Mouse (Mus musculus): Measurements from ENCODE around the gene Pih1d1. TPM values are rescaled to one million over a fixed set of nuclear protein-coding genes. Genes with fewer than 3 reads are reported as not detected.
"Not testable (repeated sequence)": the region's sequence is repeated elsewhere in the genome, so short reads cannot be mapped to it uniquely, and the experiment has no call there.

Pih1d1 gene
- total RNA-seq (2021) = 10 to 100 TPM; 58.5 to 67.0 TPM

- DNase-seq = peak; percentile 98
Measured at GRCm38 (mm10) chr7:45154096-45154992, at the start of gene Pih1d1, which contains the start of gene Aldh16a1. Pih1d1 (plus strand) TSS chr7:45154303. Aldh16a1 (minus strand) TSS chr7:45154584.

GRCm38 (mm10) chr7:45104941-45105340 lies 49.2 kb upstream of the Pih1d1 start:
- no peak for DNase-seq

GRCm38 (mm10) chr7:45105491-45105890 lies 48.6 kb upstream of the Pih1d1 start:
- DNase-seq = no peak

- DNase-seq = no peak
Measured at GRCm38 (mm10) chr7:45106441-45106840, 47.7 kb upstream of the Pih1d1 start.

- DNase-seq = no peak
Measured at GRCm38 (mm10) chr7:45107052-45107645, 47.0 kb upstream of the Pih1d1 start.

GRCm38 (mm10) chr7:45110089-45110488 lies 44.0 kb upstream of the Pih1d1 start:
- DNase-seq = not testable (repeated sequence)

- DNase-seq = no peak
Measured at GRCm38 (mm10) chr7:45111940-45112339, 42.2 kb upstream of the Pih1d1 start.

GRCm38 (mm10) chr7:45112529-45112928 lies 41.6 kb upstream of the Pih1d1 start:
- DNase-seq = no peak

- DNase-seq = no peak
Measured at GRCm38 (mm10) chr7:45113476-45113875, 40.6 kb upstream of the Pih1d1 start.

GRCm38 (mm10) chr7:45117566-45117965 lies 36.5 kb upstream of the Pih1d1 start:
- no peak for DNase-seq

- DNase-seq = no peak
Measured at GRCm38 (mm10) chr7:45118336-45118735, 35.8 kb upstream of the Pih1d1 start.

- DNase-seq = no peak
Measured at GRCm38 (mm10) chr7:45119780-45120709, 34.1 kb upstream of the Pih1d1 start.

GRCm38 (mm10) chr7:45121404-45121803 lies 32.7 kb upstream of the Pih1d1 start:
- DNase-seq = peak; percentile 65

GRCm38 (mm10) chr7:45121966-45122365 lies 32.1 kb upstream of the Pih1d1 start:
- DNase-seq = no peak

GRCm38 (mm10) chr7:45122561-45123185 lies 31.4 kb upstream of the Pih1d1 start:
- no peak for DNase-seq

- peak; percentile 51 for DNase-seq
Measured at GRCm38 (mm10) chr7:45123186-45123570, 30.9 kb upstream of the Pih1d1 start.

GRCm38 (mm10) chr7:45124224-45125143 lies 29.6 kb upstream of the Pih1d1 start, which contains the start of gene Rps11:
Rps11 (minus strand) TSS chr7:45124439.
- peak; percentile 99 for DNase-seq

- no peak for DNase-seq
Measured at GRCm38 (mm10) chr7:45125144-45125600, 28.9 kb upstream of the Pih1d1 start.

- DNase-seq = not testable (repeated sequence)
Measured at GRCm38 (mm10) chr7:45125649-45126048, 28.5 kb upstream of the Pih1d1 start.

GRCm38 (mm10) chr7:45126147-45126843 lies 27.8 kb upstream of the Pih1d1 start:
- no peak for DNase-seq

All from heart, postnatal 4 days (tissue).